Mouse (Mus musculus) forebrain, embryonic 11.5 days (tissue): ENCODE results near the gene Capn8. TPM values are rescaled to one million over a fixed set of nuclear protein-coding genes. Genes with fewer than 3 reads are reported as not detected.

Source experiments
- ATAC-seq: fragments of 200-750 bp; cut with Nextera tagmentation; replicated peaks from 2 replicates; pipeline ENCODE4 v1.8.0; 2017; ENCODE audit warnings: moderate TSS enrichment; ENCODE audit not compliant: low FRiP score
- DNase-seq: peaks from one replicate; pipeline ENCODE4 v3.0.0-alpha.2; 2017; ENCODE audit warnings: low spot score
- H3K27ac ChIP-seq: fragments of 300-500 bp; sonication (generic); 2 replicates; pipeline ENCODE4 v1.5.1; 2014; ENCODE audit warnings: low read depth, low read length
- H3K27me3 ChIP-seq: fragments of 300-500 bp; sonication (generic); 2 replicates; pipeline ENCODE4 v1.6.1; 2014; ENCODE audit warnings: mild to moderate bottlenecking, low read length, mixed read lengths; ENCODE audit not compliant: control insufficient read depth, insufficient read depth
- H3K36me3 ChIP-seq: fragments of 300-500 bp; sonication (generic); 2 replicates; pipeline ENCODE4 v1.6.1; 2014; ENCODE audit warnings: mild to moderate bottlenecking, low read length, moderate library complexity, mixed read lengths; ENCODE audit not compliant: control insufficient read depth, insufficient read depth
- H3K4me1 ChIP-seq: fragments of 300-500 bp; sonication (generic); replicated peaks from 2 replicates; pipeline ENCODE4 v1.6.1; 2014; ENCODE audit warnings: low read length, mixed read lengths; ENCODE audit not compliant: control insufficient read depth, insufficient read depth
- H3K4me2 ChIP-seq: fragments of 300-500 bp; sonication (generic); 2 replicates; pipeline ENCODE4 v1.6.1; 2014; ENCODE audit warnings: low read depth, mild to moderate bottlenecking, low read length, moderate library complexity, mixed read lengths; ENCODE audit not compliant: severe bottlenecking
- H3K4me3 ChIP-seq: fragments of 300-500 bp; sonication (generic); 2 replicates; pipeline ENCODE4 v1.5.1; 2014; ENCODE audit warnings: low read depth, low read length
- H3K9ac ChIP-seq: fragments of 300-500 bp; sonication (generic); 2 replicates; pipeline ENCODE4 v1.6.1; 2014; ENCODE audit warnings: low read length
- H3K9me3 ChIP-seq: fragments of 300-500 bp; sonication (generic); 2 replicates; pipeline ENCODE4 v1.6.1; 2016; ENCODE audit warnings: low read length, mixed read lengths; ENCODE audit not compliant: control insufficient read depth
- WGBS: fragments of 180-500 bp; shearing (Covaris S2); extraction: QIAGEN DNeasy Blood & Tissue Kit; methylation state at CpG from one replicate; pipeline ENCODE4 v1.1.7; 2014; 5-methylcytosine and 5-hydroxymethylcytosine counted together
- polyA plus RNA-seq: library from polyadenylated mRNA; unstranded; fragments of >200 nt; fragmentation: Nextera tagmentation; extraction: Ambion mirVana; gene quantifications from 2 replicates; pipeline ENCODE4 v1.2.1, GENCODE M21; 2014

Capn8 gene
- polyA plus RNA-seq, 1 experiment from 2014 or later, result 0.08 TPM

- H3K9ac ChIP-seq, result no peak overlapping the region
- no peak overlapping the region for H3K4me3 ChIP-seq
- no peak for ATAC-seq
- H3K9me3 ChIP-seq, result no peaks in the 10 kb centered on the region
- no peak for DNase-seq
- H3K27ac ChIP-seq, result no peak overlapping the region
- no peaks in the 10 kb centered on the region for H3K27me3 ChIP-seq
- no peak overlapping the region for H3K4me2 ChIP-seq
- 46% methylated on average over 4 of the region's 4 CpGs for WGBS
- H3K36me3 ChIP-seq, result no peaks in the 10 kb centered on the region
- 0 out of 2 replicates have a peak, but pooled peaks cover 2% of the 10 kb centered on the region for H3K4me1 ChIP-seq
Observed at GRCm38 (mm10) chr1:182664841-182665240, 100.0 kb downstream of the Capn8 start.

GRCm38 (mm10) chr1:182667281-182667680 lies 102.5 kb downstream of the Capn8 start:
- 91% methylated on average over 3 of the region's 3 CpGs for WGBS
- ATAC-seq (no peak), DNase-seq (no peak)
- H3K4me1 ChIP-seq, result peaks cover 2% of the 10 kb centered on the region; the same call in 1 of the 2 replicates
- no peak overlapping the region for H3K4me2 ChIP-seq
- H3K9me3 ChIP-seq, result no peaks in the 10 kb centered on the region
- H3K36me3 ChIP-seq, result no peaks in the 10 kb centered on the region
- H3K4me3 ChIP-seq, result no peak overlapping the region
- H3K27ac ChIP-seq, result no peak overlapping the region
- no peaks in the 10 kb centered on the region for H3K27me3 ChIP-seq
- no peak overlapping the region for H3K9ac ChIP-seq

GRCm38 (mm10) chr1:182669741-182670140 lies 104.9 kb downstream of the Capn8 start:
- ATAC-seq, result no peak
- Histone ChIP-seq H3K4me3 (no peak overlapping the region), H3K4me1 (peaks cover 2% of the 10 kb centered on the region; the same call in 1 of the 2 replicates), H3K36me3 (no peaks in the 10 kb centered on the region), H3K4me2 (no peak overlapping the region), H3K9ac (no peak overlapping the region), H3K27me3 (no peaks in the 10 kb centered on the region), H3K9me3 (no peaks in the 10 kb centered on the region; the same call in 1 of the 2 replicates), H3K27ac (no peak overlapping the region)
- 86% methylated on average over 11 of the region's 11 CpGs for WGBS
- no peak for DNase-seq

- no peak overlapping the region for H3K9ac ChIP-seq
- WGBS, result 44% methylated on average over 11 of the region's 11 CpGs
- no peak overlapping the region for H3K4me2 ChIP-seq
- no peak overlapping the region for H3K4me3 ChIP-seq
- no peak for ATAC-seq
- no peaks in the 10 kb centered on the region for H3K36me3 ChIP-seq
- peaks cover 2% of the 10 kb centered on the region; the same call in 1 of the 2 replicates for H3K4me1 ChIP-seq
- H3K9me3 ChIP-seq, result no peaks in the 10 kb centered on the region; the same call in 1 of the 2 replicates
- no peaks in the 10 kb centered on the region for H3K27me3 ChIP-seq
- no peak for DNase-seq
- no peak overlapping the region for H3K27ac ChIP-seq
Observed at GRCm38 (mm10) chr1:182670563-182671342, 105.9 kb downstream of the Capn8 start.

- Histone ChIP-seq H3K4me2 (no peak overlapping the region), H3K4me1 (peaks cover 2% of the 10 kb centered on the region; the same call in 1 of the 2 replicates), H3K9ac (no peak overlapping the region), H3K9me3 (no peaks in the 10 kb centered on the region; the same call in 1 of the 2 replicates), H3K4me3 (no peak overlapping the region), H3K27me3 (no peaks in the 10 kb centered on the region), H3K36me3 (no peaks in the 10 kb centered on the region), H3K27ac (no peak overlapping the region)
- WGBS, result 46% methylated on average over 4 of the region's 4 CpGs
- no peak for DNase-seq
- ATAC-seq, result no peak
Observed at GRCm38 (mm10) chr1:182671343-182671624, 106.5 kb downstream of the Capn8 start.

GRCm38 (mm10) chr1:182675346-182675745 lies 110.5 kb downstream of the Capn8 start:
- DNase-seq (no peak), ATAC-seq (no peak)
- H3K4me1 ChIP-seq, result no peaks in the 10 kb centered on the region; the same call in 1 of the 2 replicates
- no peak overlapping the region for H3K27ac ChIP-seq
- WGBS, result 87% methylated on average over 8 of the region's 8 CpGs
- no peak overlapping the region for H3K4me2 ChIP-seq
- H3K36me3 ChIP-seq, result no peaks in the 10 kb centered on the region
- no peak overlapping the region for H3K9ac ChIP-seq
- H3K9me3 ChIP-seq, result no peaks in the 10 kb centered on the region; the same call in 1 of the 2 replicates
- H3K4me3 ChIP-seq, result no peak overlapping the region
- no peaks in the 10 kb centered on the region for H3K27me3 ChIP-seq

- H3K4me1 ChIP-seq, result no peaks in the 10 kb centered on the region
- no peak overlapping the region for H3K27ac ChIP-seq
- H3K4me3 ChIP-seq, result no peak overlapping the region
- H3K9ac ChIP-seq, result no peak overlapping the region
- H3K4me2 ChIP-seq, result no peak overlapping the region
- ATAC-seq (no peak), DNase-seq (no peak)
- H3K9me3 ChIP-seq, result no peaks in the 10 kb centered on the region; the same call in 1 of the 2 replicates
- no peaks in the 10 kb centered on the region for H3K27me3 ChIP-seq
- 96% methylated on average over 17 of the region's 17 CpGs for WGBS
- H3K36me3 ChIP-seq, result no peaks in the 10 kb centered on the region
Observed at GRCm38 (mm10) chr1:182678151-182678550, 113.3 kb downstream of the Capn8 start.

GRCm38 (mm10) chr1:182679169-182679568 lies 114.4 kb downstream of the Capn8 start:
- no peaks in the 10 kb centered on the region for H3K4me1 ChIP-seq

GRCm38 (mm10) chr1:182679582-182679981 lies 114.8 kb downstream of the Capn8 start:
- no peak for ATAC-seq
- H3K4me2 ChIP-seq, result no peak overlapping the region
- H3K4me1 ChIP-seq, result no peaks in the 10 kb centered on the region
- H3K27ac ChIP-seq, result no peak overlapping the region
- no peak overlapping the region for H3K4me3 ChIP-seq
- H3K9me3 ChIP-seq, result no peaks in the 10 kb centered on the region; the same call in 1 of the 2 replicates
- H3K27me3 ChIP-seq, result no peaks in the 10 kb centered on the region
- 67% methylated on average over 7 of the region's 7 CpGs for WGBS
- no peak overlapping the region for H3K9ac ChIP-seq
- DNase-seq, result no peak
- no peaks in the 10 kb centered on the region for H3K36me3 ChIP-seq

More at GRCm38 (mm10) chr1:182679169-182679568, 114.4 kb downstream of the Capn8 start:
- ATAC-seq, result no peak
- no peaks in the 10 kb centered on the region for H3K27me3 ChIP-seq
- no peak overlapping the region for H3K9ac ChIP-seq
- no peak for DNase-seq
- H3K9me3 ChIP-seq, result no peaks in the 10 kb centered on the region; the same call in 1 of the 2 replicates
- WGBS, result 66% methylated on average over 3 of the region's 3 CpGs
- H3K27ac ChIP-seq, result no peak overlapping the region
- H3K4me2 ChIP-seq, result no peak overlapping the region
- H3K36me3 ChIP-seq, result no peaks in the 10 kb centered on the region
- no peak overlapping the region for H3K4me3 ChIP-seq
